Mouse (Mus musculus): Measurements from ENCODE around the gene Dnase1l3. TPM values are rescaled to one million over a fixed set of nuclear protein-coding genes. Genes with fewer than 3 reads are reported as not detected.

The Dnase1l3 gene
- polyA plus RNA-seq, 1 experiment from 2014 or later: 0.18 TPM

DNA sequence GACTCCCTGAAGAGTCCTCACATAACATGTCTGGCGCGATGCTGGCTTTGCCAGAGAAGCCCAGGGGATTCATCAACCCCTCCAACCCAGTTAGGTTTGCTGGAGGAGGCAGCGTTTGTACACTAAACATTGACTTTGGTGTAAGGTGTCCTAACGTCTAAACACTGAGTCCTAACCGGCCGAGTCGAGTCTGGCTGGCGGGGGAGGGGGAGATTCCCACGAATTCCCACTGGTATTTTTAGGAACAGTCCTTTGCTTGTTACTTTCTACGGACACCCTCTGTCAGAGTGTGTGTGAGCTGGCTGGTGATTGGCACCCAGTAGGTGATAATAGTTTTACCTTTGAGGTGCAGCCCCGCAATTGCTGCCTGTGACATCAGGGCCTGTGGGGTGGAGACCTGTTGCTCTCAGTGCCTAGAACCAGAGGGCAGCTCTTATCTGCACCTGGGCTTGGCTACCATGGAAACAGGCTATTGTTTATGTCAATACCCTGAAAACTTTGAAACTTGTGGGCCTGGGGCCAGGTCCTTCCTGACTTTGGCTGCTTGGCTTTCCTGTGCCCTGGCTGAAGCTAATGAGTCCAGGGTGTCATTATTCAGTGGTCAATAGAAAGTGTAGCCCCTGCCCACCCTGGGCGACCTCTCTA lies 41.6 kb downstream of the Dnase1l3 start:
- ATAC-seq (ENCODE audit: low read depth): peak; percentile 78
- Histone ChIP-seq H3K9ac (ENCODE audit: low read length) (0 out of 2 replicates have a peak overlapping the region, but pooled peaks have one; percentile 3), H3K27me3 (ENCODE audit: control insufficient read depth, insufficient read depth, low read depth, low read length) (no peaks in the 10 kb centered on the region), H3K4me1 (replicated peaks; ENCODE audit: control insufficient read depth, insufficient read depth, low read length) (peaks cover 8% of the 10 kb centered on the region), H3K4me3 (ENCODE audit: low read length) (no peak overlapping the region), H3K27ac (ENCODE audit: low read length) (peak overlapping the region; percentile 76), H3K9me3 (ENCODE audit: control insufficient read depth, low read length) (no peaks in the 10 kb centered on the region), H3K36me3 (ENCODE audit: control insufficient read depth, insufficient read depth, low read length) (peaks cover 12% of the 10 kb centered on the region), H3K4me2 (ENCODE audit: low read depth, low read length) (no peak overlapping the region)
- 17% methylated on average over 12 of the region's 12 CpGs for WGBS

DNA sequence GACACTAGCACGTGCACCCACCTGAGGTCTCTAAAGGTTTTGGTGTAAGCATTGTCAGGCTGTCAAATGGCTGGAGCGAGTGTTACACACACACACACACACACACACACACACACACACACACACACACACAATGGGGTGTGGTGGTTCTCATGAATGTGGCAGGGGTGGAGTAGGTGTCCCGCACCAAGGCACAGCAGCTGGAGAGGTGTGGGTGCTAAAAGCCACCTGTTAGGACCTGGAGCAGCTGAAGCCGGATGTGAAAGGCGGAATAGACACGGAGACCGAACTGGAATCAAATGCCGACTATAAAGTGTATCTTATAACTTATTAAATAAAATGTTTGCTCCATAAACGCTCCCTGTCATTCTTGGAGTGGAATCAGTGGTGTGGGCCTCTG lies 43.1 kb downstream of the Dnase1l3 start:
- Histone ChIP-seq H3K27me3 (ENCODE audit: control insufficient read depth, insufficient read depth, low read depth, low read length) (no peaks in the 10 kb centered on the region), H3K9me3 (ENCODE audit: control insufficient read depth, low read length) (no peaks in the 10 kb centered on the region), H3K27ac (ENCODE audit: low read length) (no peak overlapping the region), H3K4me1 (replicated peaks; ENCODE audit: control insufficient read depth, insufficient read depth, low read length) (peaks cover 8% of the 10 kb centered on the region), H3K4me3 (ENCODE audit: low read length) (no peak overlapping the region), H3K4me2 (ENCODE audit: low read depth, low read length) (no peak overlapping the region), H3K36me3 (ENCODE audit: control insufficient read depth, insufficient read depth, low read length) (peaks cover 14% of the 10 kb centered on the region), H3K9ac (ENCODE audit: low read length) (no peak overlapping the region)
- 76% methylated on average over 9 of the region's 9 CpGs for WGBS
- ATAC-seq (ENCODE audit: low read depth): no peak

GRCm38 (mm10) chr14:7945261-7945660 lies 49.1 kb downstream of the Dnase1l3 start:
- peaks cover 7% of the 10 kb centered on the region for H3K36me3 ChIP-seq (ENCODE audit: control insufficient read depth, insufficient read depth, low read length)
- 66% methylated on average over 5 of the region's 5 CpGs for WGBS

DNA sequence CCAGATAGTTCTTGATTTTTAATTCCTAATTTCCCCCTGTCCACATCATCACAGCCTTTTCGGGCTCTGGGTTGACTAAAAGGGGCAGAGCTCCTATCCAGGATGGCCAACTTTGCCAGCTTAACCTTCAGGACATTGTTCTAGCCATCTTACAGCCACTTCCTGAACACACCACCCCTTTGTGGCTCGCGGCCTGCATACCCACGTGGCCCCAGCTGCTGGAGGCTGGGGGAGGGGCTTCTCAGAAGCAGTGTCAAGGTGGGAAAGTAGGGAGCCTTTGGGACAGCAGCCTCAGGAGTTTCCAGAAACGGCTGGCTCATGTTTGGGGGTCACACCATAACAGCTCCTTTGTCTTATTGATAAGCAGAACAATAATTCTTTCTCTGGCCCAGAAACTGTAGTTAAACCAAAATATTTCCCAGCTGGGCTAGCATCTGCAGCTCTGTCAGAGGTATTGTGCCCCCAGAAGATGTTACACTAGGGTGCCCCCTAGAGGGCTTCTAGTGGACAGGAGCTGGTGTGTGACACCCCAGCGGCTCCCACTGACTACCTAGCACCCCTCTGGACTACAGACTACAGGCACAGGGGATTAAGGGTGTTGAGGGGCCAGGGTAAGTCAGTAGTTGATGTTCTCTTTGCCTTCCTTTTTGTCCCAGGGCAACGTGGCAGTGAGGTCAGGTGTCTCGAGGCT lies 49.9 kb downstream of the Dnase1l3 start:
- Histone ChIP-seq H3K9ac (ENCODE audit: low read length) (no peak overlapping the region), H3K27me3 (ENCODE audit: control insufficient read depth, insufficient read depth, low read depth, low read length) (no peaks in the 10 kb centered on the region), H3K4me3 (ENCODE audit: low read length) (no peak overlapping the region), H3K27ac (ENCODE audit: low read length) (no peak overlapping the region), H3K4me1 (replicated peaks; ENCODE audit: control insufficient read depth, insufficient read depth, low read length) (peaks cover 16% of the 10 kb centered on the region), H3K9me3 (ENCODE audit: control insufficient read depth, low read length) (no peaks in the 10 kb centered on the region), H3K4me2 (ENCODE audit: low read depth, low read length) (no peak overlapping the region), H3K36me3 (ENCODE audit: control insufficient read depth, insufficient read depth, low read length) (peaks cover 2% of the 10 kb centered on the region; the same call in 1 of the 2 replicates)
- 45% methylated on average over 8 of the region's 8 CpGs for WGBS
- ATAC-seq (ENCODE audit: low read depth): peak; percentile 32; the same call in 1 of the 2 replicates

More at GRCm38 (mm10) chr14:7945261-7945660, 49.1 kb downstream of the Dnase1l3 start:
- peak; percentile 23 for ATAC-seq (ENCODE audit: low read depth)
- no peak overlapping the region for H3K27ac ChIP-seq (ENCODE audit: low read length)
- peaks cover 16% of the 10 kb centered on the region for H3K4me1 ChIP-seq (replicated peaks; ENCODE audit: control insufficient read depth, insufficient read depth, low read length)
- H3K4me3 ChIP-seq (ENCODE audit: low read length): no peak overlapping the region
- no peaks in the 10 kb centered on the region for H3K9me3 ChIP-seq (ENCODE audit: control insufficient read depth, low read length)
- no peak overlapping the region for H3K9ac ChIP-seq (ENCODE audit: low read length)
- no peak overlapping the region for H3K4me2 ChIP-seq (ENCODE audit: low read depth, low read length)
- no peaks in the 10 kb centered on the region for H3K27me3 ChIP-seq (ENCODE audit: control insufficient read depth, insufficient read depth, low read depth, low read length)

- Histone ChIP-seq H3K4me3 (ENCODE audit: low read length) (no peak overlapping the region), H3K27me3 (ENCODE audit: control insufficient read depth, insufficient read depth, low read depth, low read length) (no peaks in the 10 kb centered on the region), H3K9ac (ENCODE audit: low read length) (no peak overlapping the region), H3K4me1 (replicated peaks; ENCODE audit: control insufficient read depth, insufficient read depth, low read length) (peaks cover 16% of the 10 kb centered on the region), H3K4me2 (ENCODE audit: low read depth, low read length) (no peak overlapping the region), H3K9me3 (ENCODE audit: control insufficient read depth, low read length) (no peaks in the 10 kb centered on the region), H3K36me3 (ENCODE audit: control insufficient read depth, insufficient read depth, low read length) (peaks cover 2% of the 10 kb centered on the region; the same call in 1 of the 2 replicates), H3K27ac (ENCODE audit: low read length) (peak overlapping the region; percentile 59)
- 57% methylated on average over 3 of the region's 3 CpGs for WGBS
- peak; percentile 23; the same call in 1 of the 2 replicates for ATAC-seq (ENCODE audit: low read depth)
Measured at GRCm38 (mm10) chr14:7943801-7944135, 50.6 kb downstream of the Dnase1l3 start.

DNA sequence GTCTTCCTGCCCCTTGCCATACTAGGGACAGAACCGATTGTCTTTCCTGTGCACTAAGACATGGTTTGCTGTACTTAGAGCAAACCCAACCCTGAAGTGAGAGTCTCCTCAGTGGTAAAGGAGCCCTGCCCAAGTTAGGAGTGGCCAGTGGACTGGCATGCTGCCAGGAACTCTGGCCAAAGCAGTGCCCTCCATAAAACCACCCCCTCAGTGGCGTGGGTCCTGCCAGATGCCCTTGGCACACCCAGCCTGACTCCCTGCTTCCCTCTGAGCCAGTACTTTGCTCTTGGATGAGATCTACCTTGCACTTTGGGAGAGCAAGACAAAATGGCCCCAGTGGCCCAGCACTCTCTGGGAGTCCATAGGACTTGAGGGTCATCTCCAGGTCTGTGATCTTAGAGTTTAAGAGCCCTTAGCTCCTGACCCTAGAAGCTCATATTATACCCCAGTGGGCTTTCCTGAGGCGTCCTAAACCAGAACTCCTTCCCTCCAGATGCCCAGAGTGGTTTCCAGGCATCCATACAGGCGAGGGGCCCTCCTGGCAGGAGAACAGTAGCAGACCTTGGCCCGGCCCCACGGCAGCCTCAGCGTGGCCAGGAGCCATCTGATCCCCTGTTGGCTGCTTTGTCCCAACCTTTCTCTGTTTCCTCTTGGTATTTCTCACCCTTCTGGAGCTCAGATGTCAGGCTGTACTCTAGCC lies 51.1 kb downstream of the Dnase1l3 start:
- no peak overlapping the region for H3K4me2 ChIP-seq (ENCODE audit: low read depth, low read length)
- peak overlapping the region; percentile 59 for H3K27ac ChIP-seq (ENCODE audit: low read length)
- peak; percentile 75 for ATAC-seq (ENCODE audit: low read depth)
- H3K27me3 ChIP-seq (ENCODE audit: control insufficient read depth, insufficient read depth, low read depth, low read length): no peaks in the 10 kb centered on the region
- 49% methylated on average over 7 of the region's 7 CpGs for WGBS
- H3K4me1 ChIP-seq (replicated peaks; ENCODE audit: control insufficient read depth, insufficient read depth, low read length): peaks cover 16% of the 10 kb centered on the region
- no peak overlapping the region for H3K4me3 ChIP-seq (ENCODE audit: low read length)
- H3K9ac ChIP-seq (ENCODE audit: low read length): no peak overlapping the region
- peaks cover 2% of the 10 kb centered on the region; the same call in 1 of the 2 replicates for H3K36me3 ChIP-seq (ENCODE audit: control insufficient read depth, insufficient read depth, low read length)
- H3K9me3 ChIP-seq (ENCODE audit: control insufficient read depth, low read length): no peaks in the 10 kb centered on the region

DNA sequence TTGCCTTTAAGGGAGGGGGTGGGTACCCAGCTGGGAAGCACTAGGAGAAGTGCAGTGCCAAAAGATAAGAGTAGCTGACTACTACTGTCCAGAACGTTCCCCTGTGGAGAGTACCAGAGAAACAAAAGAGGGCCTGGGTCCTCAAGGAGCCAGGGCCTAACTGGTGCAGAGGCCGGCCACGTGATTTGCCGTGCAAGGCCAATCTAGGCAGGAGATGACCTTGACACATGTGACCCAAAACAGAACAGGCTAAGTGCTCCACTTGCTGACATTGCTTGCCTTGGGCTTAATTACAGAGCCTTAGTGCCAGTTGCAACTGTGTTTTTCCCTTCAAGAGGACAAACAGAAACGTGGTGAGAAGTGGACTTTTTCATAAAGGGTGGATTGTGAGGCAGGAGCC lies 53.0 kb downstream of the Dnase1l3 start:
- Histone ChIP-seq H3K4me2 (ENCODE audit: low read depth, low read length) (no peak overlapping the region), H3K4me3 (ENCODE audit: low read length) (no peak overlapping the region), H3K9ac (ENCODE audit: low read length) (no peak overlapping the region), H3K27me3 (ENCODE audit: control insufficient read depth, insufficient read depth, low read depth, low read length) (no peaks in the 10 kb centered on the region), H3K36me3 (ENCODE audit: control insufficient read depth, insufficient read depth, low read length) (no peaks in the 10 kb centered on the region; the same call in 1 of the 2 replicates), H3K9me3 (ENCODE audit: control insufficient read depth, low read length) (no peaks in the 10 kb centered on the region), H3K4me1 (replicated peaks; ENCODE audit: control insufficient read depth, insufficient read depth, low read length) (peaks cover 16% of the 10 kb centered on the region), H3K27ac (ENCODE audit: low read length) (no peak overlapping the region)
- ATAC-seq (ENCODE audit: low read depth): no peak
- WGBS: 64% methylated on average over 5 of the region's 5 CpGs

DNA sequence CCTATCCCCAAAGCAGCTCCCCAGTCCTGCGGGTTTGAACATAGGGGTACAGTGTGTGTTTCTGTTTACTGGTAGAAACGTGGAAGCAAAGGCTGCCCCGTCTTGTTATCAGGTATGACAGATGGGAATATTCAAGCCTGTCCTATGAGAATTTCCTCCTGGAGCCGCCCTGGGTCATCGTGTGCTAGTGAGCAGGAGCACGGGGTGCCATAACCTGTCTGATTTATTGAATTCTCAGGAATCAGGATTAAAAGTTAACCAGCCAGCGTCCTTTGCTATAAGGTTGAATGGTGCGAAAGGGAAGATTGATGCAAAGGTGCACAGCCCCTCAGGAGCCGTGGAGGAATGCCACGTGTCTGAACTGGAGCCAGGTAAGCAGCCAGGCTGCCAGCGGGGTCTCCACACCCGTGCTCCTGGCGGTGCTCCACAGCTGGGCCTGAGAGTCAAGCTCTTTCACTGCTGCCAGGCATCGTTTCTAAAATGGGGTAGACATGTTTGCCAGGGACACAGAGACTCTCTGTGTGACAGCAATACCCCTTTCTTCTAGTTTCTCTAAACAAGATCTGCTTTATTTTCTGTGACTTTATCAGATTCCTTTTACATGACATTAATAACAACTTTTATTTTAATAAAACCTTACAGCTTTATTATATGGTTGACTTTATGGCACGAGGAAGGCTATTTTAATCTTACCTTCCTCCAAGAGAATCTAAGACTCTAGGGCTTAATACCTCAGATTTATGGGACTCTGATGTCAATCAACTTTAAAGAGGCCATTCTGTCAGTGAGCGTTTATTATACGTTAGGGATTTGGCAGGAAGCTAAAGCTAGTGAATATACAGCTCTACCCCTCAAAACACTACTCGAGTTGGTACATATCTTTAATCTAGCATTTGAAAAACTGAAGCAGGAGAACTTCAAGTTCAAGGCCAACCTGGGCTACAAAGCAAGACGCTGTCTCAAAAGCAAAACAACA lies 55.3 kb downstream of the Dnase1l3 start:
- no peak for ATAC-seq (ENCODE audit: low read depth)
- H3K36me3 ChIP-seq (ENCODE audit: control insufficient read depth, insufficient read depth, low read length): no peaks in the 10 kb centered on the region; the same call in 1 of the 2 replicates
- H3K9ac ChIP-seq (ENCODE audit: low read length): no peak overlapping the region
- H3K4me1 ChIP-seq (replicated peaks; ENCODE audit: control insufficient read depth, insufficient read depth, low read length): peaks cover 12% of the 10 kb centered on the region
- no peak overlapping the region for H3K4me2 ChIP-seq (ENCODE audit: low read depth, low read length)
- 82% methylated on average over 19 of the region's 19 CpGs for WGBS
- no peak overlapping the region for H3K27ac ChIP-seq (ENCODE audit: low read length)
- H3K4me3 ChIP-seq (ENCODE audit: low read length): no peak overlapping the region
- no peaks in the 10 kb centered on the region for H3K9me3 ChIP-seq (ENCODE audit: control insufficient read depth, low read length)
- H3K27me3 ChIP-seq (ENCODE audit: control insufficient read depth, insufficient read depth, low read depth, low read length): no peaks in the 10 kb centered on the region

Data from lung, embryonic 16.5 days (tissue).